Mouse (Mus musculus) cerebellum, postnatal 25 days (tissue): ENCODE measurements around the gene Tex264.
"Not testable (repeated sequence)": the region's sequence is repeated elsewhere in the genome, so short reads cannot be mapped to it uniquely, and the experiment has no call there.

Experiments
- DNase-seq, 2 experiments: peaks; one replicate each; pipeline ENCODE4 v3.0.0; 2021; ENCODE audit warnings: mixed read lengths in 2 of 2

The Tex264 gene

DNA sequence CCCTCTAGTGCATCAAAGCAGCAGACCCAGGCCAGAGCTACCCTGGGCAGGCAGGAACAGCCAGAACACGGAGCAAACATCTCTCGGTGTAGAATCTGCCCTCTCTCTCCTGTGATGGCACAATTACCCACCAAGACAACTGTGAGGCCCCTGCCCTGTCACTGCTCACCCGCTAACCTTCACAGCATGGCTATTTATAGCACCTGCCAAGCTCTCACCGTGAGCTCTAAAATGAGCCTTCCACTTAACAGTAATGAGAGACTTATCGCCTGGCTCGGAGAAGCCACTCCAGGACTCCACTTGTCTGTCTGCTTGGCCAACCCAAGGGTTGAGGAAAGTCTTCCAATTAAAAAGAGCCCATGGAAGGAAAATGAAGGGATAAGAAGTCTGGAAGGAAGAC lies 22.5 kb downstream of the Tex264 start:
- DNase-seq, result no peak

DNA sequence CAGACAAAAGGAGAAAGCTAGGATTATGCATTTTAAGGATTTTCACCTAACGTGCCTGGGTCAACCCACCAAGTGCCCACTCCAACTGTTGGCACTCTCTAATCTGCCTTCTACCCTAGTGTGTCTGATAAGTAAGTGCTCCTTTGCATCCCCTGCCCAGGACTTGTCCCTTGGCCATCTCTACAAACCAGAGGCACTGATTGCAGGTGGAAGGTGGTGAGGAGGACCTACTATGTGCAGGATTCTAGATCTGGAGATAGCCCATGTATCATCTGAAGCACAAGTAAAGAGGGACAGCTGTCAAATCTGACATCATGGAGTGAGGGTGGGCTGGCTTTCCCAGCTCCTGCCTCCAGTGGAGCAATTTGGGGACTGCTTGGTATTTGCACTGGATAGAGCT lies 25.8 kb downstream of the Tex264 start:
- DNase-seq, result no peak

DNA sequence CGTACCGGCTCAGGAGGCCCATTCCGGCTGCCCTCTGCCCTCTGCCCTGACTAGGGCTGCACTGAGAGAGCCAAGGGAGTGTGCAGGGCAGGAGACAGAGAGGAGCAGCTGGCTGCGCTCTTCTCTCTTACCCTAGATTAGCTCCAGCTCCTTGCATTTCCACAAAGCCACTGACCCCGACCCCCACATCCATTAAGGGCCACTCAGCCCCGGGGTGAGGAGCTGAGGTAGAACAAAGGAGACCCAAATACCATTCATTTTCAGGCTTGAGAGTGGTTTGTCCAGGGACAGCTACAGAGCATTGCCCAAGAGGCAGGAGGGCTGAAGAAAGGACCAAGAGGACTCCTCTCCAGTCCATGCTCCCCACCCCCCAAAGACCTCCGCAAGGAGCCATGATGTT lies 26.3 kb downstream of the Tex264 start:
- DNase-seq, result no peak

GRCm38 (mm10) chr9:106657592-106657991 lies 28.1 kb downstream of the Tex264 start:
- DNase-seq, result peak in 1 of 2 experiments; percentile 43

DNA sequence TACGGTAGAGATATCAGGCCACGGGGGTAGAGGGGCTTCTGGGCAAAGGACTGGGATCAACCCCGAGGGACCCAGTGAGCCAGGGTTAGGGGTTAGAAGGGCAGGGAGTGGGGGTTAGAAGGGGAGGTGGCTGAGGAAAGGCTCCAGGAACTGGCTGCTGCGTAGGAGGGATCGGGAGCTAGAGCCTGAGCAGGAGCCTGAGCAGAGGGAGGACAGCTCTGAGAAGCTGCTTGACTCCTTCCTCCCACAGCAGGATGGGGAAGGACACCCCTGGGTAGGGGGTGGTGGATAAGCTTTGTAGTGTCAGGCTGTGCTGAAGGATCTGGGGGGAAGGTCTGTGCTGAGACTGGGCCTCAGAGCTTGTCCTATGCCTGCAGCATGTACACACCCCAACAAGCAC lies 28.9 kb downstream of the Tex264 start:
- DNase-seq, result no peak

DNA sequence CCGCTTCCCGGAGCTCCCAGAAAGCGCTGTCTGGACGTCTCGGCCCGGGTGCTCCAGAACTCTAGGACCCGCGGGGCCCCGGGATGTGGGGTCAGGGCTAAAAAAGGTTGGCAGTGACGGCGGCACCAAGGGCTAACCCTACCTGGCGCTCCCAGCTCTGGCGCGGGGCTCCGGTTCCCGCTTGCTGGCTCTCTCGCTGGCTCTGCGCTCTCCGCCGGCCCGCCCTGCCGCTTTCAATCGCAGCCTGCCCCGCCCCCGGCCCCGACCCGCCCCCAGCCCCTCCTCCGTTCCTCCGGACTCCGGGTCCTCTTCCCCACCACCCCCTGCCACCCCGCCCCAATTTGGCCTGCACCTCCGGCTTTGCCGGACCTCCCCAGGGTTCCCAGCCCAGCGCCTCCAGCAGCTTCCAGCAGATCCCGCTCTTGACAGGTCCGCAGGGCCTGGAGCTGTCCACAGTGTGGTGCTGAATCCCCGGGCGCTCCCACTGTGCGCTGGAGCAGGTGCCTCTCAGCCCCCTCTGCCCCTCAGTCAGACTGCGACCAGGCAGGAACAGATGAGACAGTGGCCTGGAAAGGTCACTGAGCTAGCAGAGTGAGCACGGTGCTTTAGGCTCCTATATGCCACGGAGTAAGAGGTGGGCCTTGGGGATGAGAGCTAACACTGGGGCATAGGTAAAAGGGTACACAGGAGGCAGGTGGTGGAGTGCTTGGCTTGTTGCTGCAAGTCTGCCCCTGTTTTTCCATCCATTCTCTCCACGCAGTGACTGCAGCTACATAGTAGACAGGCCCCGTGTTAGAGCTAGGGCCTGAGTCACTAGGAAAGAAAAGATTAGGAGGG lies 29.6 kb downstream of the Tex264 start, which contains the start of gene Grm2:
TSS of gene Grm2 (minus strand) at position 199 of the 837 bp plus-strand sequence.
- peak; percentile 26 to 47 for DNase-seq

- DNase-seq, result no peak
Observed at GRCm38 (mm10) chr9:106652720-106653119, 33.0 kb downstream of the Tex264 start.

- no peak for DNase-seq
Observed at GRCm38 (mm10) chr9:106647226-106647625, 38.5 kb downstream of the Tex264 start.

- no peak for DNase-seq
Observed at GRCm38 (mm10) chr9:106645684-106646271, 39.9 kb downstream of the Tex264 start.

DNA sequence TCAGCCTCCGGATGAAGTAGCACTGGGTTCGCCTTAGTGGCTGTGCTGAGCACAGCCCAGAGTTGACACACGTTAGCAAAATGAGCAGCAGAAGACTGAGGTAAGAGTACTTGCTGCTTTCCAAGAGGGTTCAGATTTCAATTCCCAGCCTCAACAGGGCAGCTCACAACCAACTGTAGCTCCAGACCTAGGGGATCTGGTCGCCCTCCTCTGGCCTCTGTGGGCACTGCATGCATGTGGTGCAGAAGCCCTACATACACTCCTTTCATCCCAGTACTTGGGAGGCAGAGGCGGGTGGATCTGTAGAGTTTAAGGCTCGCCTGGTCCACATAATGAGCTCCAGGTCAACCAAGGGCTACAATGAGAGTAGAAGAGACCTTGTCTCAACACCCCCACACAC lies 41.9 kb downstream of the Tex264 start:
- no peak for DNase-seq

- peak; percentile 76 to 86 for DNase-seq
Observed at GRCm38 (mm10) chr9:106643128-106643527, 42.6 kb downstream of the Tex264 start.

DNA sequence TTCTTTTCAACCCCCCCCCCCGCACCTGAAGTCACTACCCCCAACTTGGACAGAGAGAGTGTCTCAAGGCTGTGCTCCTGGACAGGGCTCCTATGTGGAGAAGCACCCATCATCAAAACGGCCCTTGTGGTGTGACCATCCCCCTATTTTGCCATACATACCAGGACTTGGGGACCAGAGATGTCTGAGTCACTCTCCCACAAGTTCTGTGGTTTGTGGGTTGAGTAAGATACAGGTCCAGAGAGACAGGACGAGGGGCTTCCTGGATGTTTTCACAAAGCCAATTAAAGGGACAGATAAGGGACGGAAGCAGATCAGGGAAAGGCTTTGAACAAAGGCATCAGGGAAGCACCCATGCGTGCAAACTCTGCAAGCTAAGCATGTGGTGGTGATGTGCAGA lies 44.4 kb downstream of the Tex264 start:
- DNase-seq, result no peak

DNA sequence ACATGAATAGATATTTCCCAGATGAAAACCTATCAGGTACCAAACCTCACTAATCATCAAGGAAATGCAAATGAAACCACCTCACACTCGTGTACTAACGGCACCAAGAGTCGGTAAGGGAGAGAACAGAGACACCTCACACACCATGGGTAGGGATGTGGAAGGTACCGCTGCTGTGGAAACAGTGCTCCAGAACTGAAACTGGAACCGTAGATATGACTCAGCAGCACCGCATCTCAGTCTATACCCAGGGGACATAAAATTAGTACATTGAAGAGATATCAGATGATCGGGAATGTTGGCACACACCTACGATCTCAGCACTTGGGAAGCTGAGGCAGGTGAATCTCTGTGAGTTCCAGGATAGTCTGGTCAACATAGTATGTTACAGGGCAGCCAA lies 47.6 kb downstream of the Tex264 start:
- no peak for DNase-seq

DNA sequence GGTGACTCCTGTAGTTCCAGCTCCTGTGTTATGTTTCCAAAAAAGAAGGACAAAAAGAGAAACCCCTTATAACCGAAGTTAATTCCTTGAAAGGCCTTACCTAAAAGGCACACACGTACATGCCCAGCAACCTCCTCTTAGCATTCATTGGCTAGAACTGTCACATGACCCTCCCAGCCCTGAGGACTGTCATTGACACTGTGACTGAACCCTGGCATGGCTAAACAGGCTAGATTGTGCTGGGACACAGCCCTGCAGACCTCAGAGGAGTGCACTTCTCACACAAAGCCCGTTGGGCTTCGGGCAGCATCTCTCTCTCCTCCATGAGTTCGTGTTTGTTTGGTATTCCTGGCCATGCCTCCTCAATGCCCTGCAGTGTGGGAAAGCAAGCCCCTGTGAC lies 53.5 kb downstream of the Tex264 start:
- no peak for DNase-seq

DNA sequence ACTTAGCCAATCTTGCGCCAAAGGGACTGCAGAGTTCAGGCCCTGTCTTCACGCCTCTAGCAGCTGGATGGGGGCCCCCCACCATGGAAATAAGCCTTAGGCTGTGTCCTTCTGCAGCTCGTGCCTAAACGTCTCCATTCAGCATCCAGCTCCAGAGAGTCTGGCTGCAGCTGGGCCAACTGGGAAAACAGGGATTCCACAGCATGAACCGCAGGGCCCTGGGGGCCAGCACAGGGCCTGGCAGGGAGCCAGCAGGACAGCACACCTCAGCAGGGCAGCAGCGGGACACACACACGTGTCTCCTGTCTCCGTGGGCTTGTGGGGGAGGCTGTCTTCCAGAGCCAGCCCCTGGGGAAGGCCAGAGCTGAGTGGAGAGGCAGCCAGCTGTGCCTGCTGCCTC lies 57.9 kb downstream of the Tex264 start:
- DNase-seq, result not testable (repeated sequence)

DNA sequence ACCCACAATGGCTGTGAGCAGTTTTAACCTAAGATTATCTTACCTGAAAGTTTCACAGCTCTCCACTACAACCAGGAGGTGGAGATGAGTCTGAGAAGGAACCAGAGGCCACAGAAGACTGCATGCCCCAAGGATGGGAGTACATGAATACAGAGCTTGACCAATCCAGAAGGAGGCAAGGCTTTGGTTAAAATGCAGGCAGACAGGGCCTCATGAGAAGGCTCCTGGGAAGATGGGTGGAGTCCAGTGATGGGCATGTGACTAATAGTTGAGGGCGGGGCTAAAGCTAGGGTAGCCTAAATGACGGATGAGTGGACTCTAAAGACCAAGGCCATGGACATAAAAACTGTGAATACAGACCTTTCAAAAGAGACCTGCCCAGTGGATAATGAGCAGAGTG lies 59.4 kb downstream of the Tex264 start, which contains the start of gene Iqcf6:
TSS of gene Iqcf6 (plus strand) at position 301 of the 400 bp plus-strand sequence.
- no peak for DNase-seq

GRCm38 (mm10) chr9:106617496-106617895 lies 68.2 kb downstream of the Tex264 start:
- DNase-seq, result no peak

- no peak for DNase-seq
Observed at GRCm38 (mm10) chr9:106616306-106616705, 69.4 kb downstream of the Tex264 start.

- DNase-seq, result no peak
Observed at GRCm38 (mm10) chr9:106614616-106615015, 71.1 kb downstream of the Tex264 start.

GRCm38 (mm10) chr9:106613951-106614350 lies 71.8 kb downstream of the Tex264 start:
- DNase-seq, result no peak

- no peak for DNase-seq
Observed at GRCm38 (mm10) chr9:106610727-106611126, 75.0 kb downstream of the Tex264 start.
